Comparison of ENCODE assay signal across 9 mouse cellular contexts in genomic region chr4:126113943-126114342, GRCm38 (mm10). TPM values are rescaled to one million over a fixed set of nuclear protein-coding genes. Genes with fewer than 3 reads are reported as not detected.
DNase-seq lines count a peak whose midpoint lies in the region; ATAC-seq and TF ChIP-seq lines count a peak whose summit lies in the region.
"Had no signal": no experiment of that assay in that cellular context is flagged by ENCODE, and none has a peak within 500 bp of the region (broad histone marks: within the 10 kb centered on the region; RNA-seq: fewer than 3 reads in every experiment).

No protein-coding gene starts in this region.

- no peak overlapping the region for H3K9ac ChIP-seq in hindbrain, embryonic 11.5 days (ENCODE audit: low read depth, low read length)
- H3K9ac ChIP-seq in hindbrain, embryonic 12.5 days: no peak overlapping the region
- H3K9ac ChIP-seq in CH12.LX (ENCODE audit: insufficient read depth, low read depth): no peak overlapping the region
- H3K9ac ChIP-seq in liver, embryonic 15.5 days: no peak overlapping the region
- H3K9ac ChIP-seq: limb, embryonic 13.5 days had no signal

- ATAC-seq in hindbrain, embryonic 11.5 days (ENCODE audit: low FRiP score): no peak
- ATAC-seq in hindbrain, embryonic 12.5 days (ENCODE audit: low FRiP score): no peak
- peak; percentile 30 for ATAC-seq in granulocyte monocyte progenitor cell, adult 5-6 weeks (replicated peaks; ENCODE audit: poor library complexity, severe bottlenecking)
- ATAC-seq in liver, embryonic 15.5 days (ENCODE audit: insufficient read depth): 0 out of 2 replicates have a peak, but pooled peaks have one; percentile 38

- H3K4me3 ChIP-seq in hindbrain, embryonic 11.5 days (ENCODE audit: low read depth, low read length): no peak overlapping the region
- no peak overlapping the region for H3K4me3 ChIP-seq in hindbrain, embryonic 12.5 days
- no peak overlapping the region for H3K4me3 ChIP-seq in CH12.LX (replicated peaks in 1 of 3; ENCODE audit: low read depth in 2 of 3, low read length in 2 of 3, poor library complexity in 1 of 3)
- H3K4me3 ChIP-seq in liver, embryonic 15.5 days (replicated peaks): no peak overlapping the region
- H3K4me3 ChIP-seq: limb, embryonic 13.5 days had no signal

- H3K79me2 ChIP-seq in CH12.LX (replicated peaks; ENCODE audit: control insufficient read depth, extremely low read depth, insufficient read depth, poor library complexity, severe bottlenecking): peaks cover 21% of the 10 kb centered on the region

- peak; percentile 59 for TF ChIP-seq RAD21 in CH12.LX (IDR thresholded peaks at IDR 0.05; ENCODE audit: low read depth, low read length)

- H3K27me3 ChIP-seq in hindbrain, embryonic 11.5 days (ENCODE audit: control insufficient read depth, insufficient read depth, low read length): no peaks in the 10 kb centered on the region
- H3K27me3 ChIP-seq in hindbrain, embryonic 12.5 days: no peaks in the 10 kb centered on the region
- no peaks in the 10 kb centered on the region for H3K27me3 ChIP-seq in CH12.LX (replicated peaks)
- H3K27me3 ChIP-seq in liver, embryonic 15.5 days: no peaks in the 10 kb centered on the region
- H3K27me3 ChIP-seq: limb, embryonic 13.5 days had no signal

- no peak for TF ChIP-seq EP300 in CH12.LX (IDR thresholded peaks at IDR 0.05; ENCODE audit: low read length)

- H3K36me3 ChIP-seq in hindbrain, embryonic 11.5 days (ENCODE audit: control insufficient read depth, insufficient read depth, low read length): no peaks in the 10 kb centered on the region
- 0 out of 2 replicates have a peak, but pooled peaks cover 9% of the 10 kb centered on the region for H3K36me3 ChIP-seq in hindbrain, embryonic 12.5 days
- H3K36me3 ChIP-seq in CH12.LX (replicated peaks in 1 of 2; ENCODE audit: control insufficient read depth in 1 of 2, insufficient read depth in 1 of 2, low read length in 1 of 2): peaks cover 37 to 60% of the 10 kb centered on the region in 2 experiments
- no peaks in the 10 kb centered on the region; the same call in 1 of the 2 replicates for H3K36me3 ChIP-seq in liver, embryonic 15.5 days (replicated peaks)

- H3K4me1 ChIP-seq in hindbrain, embryonic 11.5 days (replicated peaks; ENCODE audit: control insufficient read depth, insufficient read depth, low read length): peaks cover 12% of the 10 kb centered on the region
- H3K4me1 ChIP-seq in hindbrain, embryonic 12.5 days: peaks cover 42% of the 10 kb centered on the region
- peaks cover 15 to 52% of the 10 kb centered on the region in 2 experiments for H3K4me1 ChIP-seq in CH12.LX (ENCODE audit: control insufficient read depth in 1 of 2, insufficient read depth in 2 of 2)
- H3K4me1 ChIP-seq in liver, embryonic 15.5 days (replicated peaks): peaks cover 56% of the 10 kb centered on the region

- dilution Hi-C loops in CH12.LX (cut with MboI; ENCODE audit: extremely low pct_ligation_motif_present, extremely low pct_unique_long_range_greater_than_20kb, low sequenced_read_pairs): no loop called here

- in situ Hi-C loops in CH12.LX (cut with MboI; ENCODE audit: low pct_ligation_motif_present, low pct_unique_long_range_greater_than_20kb, low sequenced_read_pairs): loop anchor here (5.0 kb wide), 1 partner anchor 37 kb away; no protein-coding TSS in a partner anchor

- TF ChIP-seq POLR2A in CH12.LX (IDR thresholded peaks at IDR 0.05; ENCODE audit: low read depth, low read length): no peak

- peak; percentile 67 for DNase-seq in hindbrain, embryonic 11.5 days (ENCODE audit: low spot score)
- DNase-seq in CH12.LX (ENCODE audit: extremely low read depth): peak; percentile 47
- peak; percentile 71 for DNase-seq in cerebellum, adult 11-12 months
- DNase-seq in retina, postnatal 7 days (ENCODE audit: low read depth, low spot score): peak; percentile 38
- DNase-seq in frontal cortex, postnatal 14 days (ENCODE audit: low spot score in 2 of 2): no peak

- H3K27ac ChIP-seq in hindbrain, embryonic 11.5 days (ENCODE audit: low read depth, low read length): no peak overlapping the region
- H3K27ac ChIP-seq in hindbrain, embryonic 12.5 days: no peak overlapping the region
- no peak overlapping the region for H3K27ac ChIP-seq in CH12.LX (ENCODE audit: insufficient read depth, low read depth)
- no peak overlapping the region for H3K27ac ChIP-seq in liver, embryonic 15.5 days (replicated peaks)
- H3K27ac ChIP-seq: limb, embryonic 13.5 days had no signal

- no peak overlapping the region for H3K4me2 ChIP-seq in hindbrain, embryonic 11.5 days (replicated peaks; ENCODE audit: low read depth, low read length)
- H3K4me2 ChIP-seq in hindbrain, embryonic 12.5 days (replicated peaks): no peak overlapping the region
- H3K4me2 ChIP-seq in CH12.LX (ENCODE audit: insufficient read depth, low read depth, poor library complexity, severe bottlenecking): no peak overlapping the region
- no peak overlapping the region for H3K4me2 ChIP-seq in liver, embryonic 15.5 days
- H3K4me2 ChIP-seq: limb, embryonic 13.5 days had no signal

- no peaks in the 10 kb centered on the region for H3K9me3 ChIP-seq in hindbrain, embryonic 11.5 days (ENCODE audit: control insufficient read depth, low read length)
- no peaks in the 10 kb centered on the region for H3K9me3 ChIP-seq in hindbrain, embryonic 12.5 days (replicated peaks)
- no peaks in the 10 kb centered on the region for H3K9me3 ChIP-seq in CH12.LX (replicated peaks; ENCODE audit: low read length)
- no peaks in the 10 kb centered on the region for H3K9me3 ChIP-seq in liver, embryonic 15.5 days (replicated peaks)
- H3K9me3 ChIP-seq: limb, embryonic 13.5 days had no signal

- TF ChIP-seq CTCF in CH12.LX (conservative IDR thresholded peaks at IDR 0.05 in 1 of 2, IDR thresholded peaks at IDR 0.05 in 1 of 2; ENCODE audit: low read depth in 2 of 2, low read length in 2 of 2): peak in 1 of 2 experiments; percentile 69; a peak in 2 of 4 replicates

- 25% methylated on average over 6 of the region's 6 CpGs for WGBS in hindbrain, embryonic 11.5 days
- 18% methylated on average over 6 of the region's 6 CpGs for WGBS in hindbrain, embryonic 12.5 days
- WGBS in liver, embryonic 15.5 days (ENCODE audit: insufficient replicate concordance): 4% methylated on average over 6 of the region's 6 CpGs

TF ChIP-seq in CH12.LX, 34 proteins besides CTCF, POLR2A, EP300 and RAD21 (continues in another document):
- no peak for TF ChIP-seq NRF1 (IDR thresholded peaks at IDR 0.05; ENCODE audit: low read depth, low read length)
- peak; percentile 67 for TF ChIP-seq SMC3 (IDR thresholded peaks at IDR 0.05; ENCODE audit: low read depth, low read length)

RNA-seq across cellular contexts. Expression of gene Stk40, which starts 10.2 kb away (rescaled TPM):
- polyA plus RNA-seq in hindbrain, embryonic 11.5 days (2014; fragmentation: Nextera tagmentation; extraction: Ambion mirVana): 19.0 and 26.0 TPM in 2 replicates
- 49.4 and 51.0 TPM in 2 replicates for polyA plus RNA-seq in hindbrain, embryonic 12.5 days (2016; fragmentation: Nextera tagmentation; extraction: Ambion mirVana)
- 12.0 and 16.4 TPM in 2 replicates for total RNA-seq in CH12.LX (2012; rRNA removed)
- total RNA-seq in CH12.LX (2014; rRNA removed): 6.4 and 8.6 TPM in 2 replicates
- polyA plus RNA-seq in CH12.LX (2012; ENCODE audit: insufficient read length, low read depth): 30.4 and 33.0 TPM in 2 replicates
- 5.9 and 6.3 TPM in 2 replicates for total RNA-seq in granulocyte monocyte progenitor cell, adult 5-6 weeks (2014; fragmentation: Nextera tagmentation)
- total RNA-seq in granulocyte monocyte progenitor cell, adult 5-6 weeks (2017): 2.9 and 3.6 TPM in 2 replicates
- polyA plus RNA-seq in liver, embryonic 15.5 days (2015; fragmentation: Nextera tagmentation; extraction: Ambion mirVana): 13.1 and 15.5 TPM in 2 replicates

RNA-seq across cellular contexts. Expression of gene Lsm10, which starts 17.5 kb away (rescaled TPM):
- polyA plus RNA-seq in hindbrain, embryonic 11.5 days (2014; fragmentation: Nextera tagmentation; extraction: Ambion mirVana): 44.1 and 45.5 TPM in 2 replicates
- polyA plus RNA-seq in hindbrain, embryonic 12.5 days (2016; fragmentation: Nextera tagmentation; extraction: Ambion mirVana): 37.7 and 39.6 TPM in 2 replicates
- total RNA-seq in CH12.LX (2012; rRNA removed): 48.4 and 52.1 TPM in 2 replicates
- total RNA-seq in CH12.LX (2014; rRNA removed): 54.1 and 63.9 TPM in 2 replicates
- polyA plus RNA-seq in CH12.LX (2012; ENCODE audit: insufficient read length, low read depth): 38.1 and 49.2 TPM in 2 replicates
- 14.2 and 23.0 TPM in 2 replicates for total RNA-seq in granulocyte monocyte progenitor cell, adult 5-6 weeks (2014; fragmentation: Nextera tagmentation)
- total RNA-seq in granulocyte monocyte progenitor cell, adult 5-6 weeks (2017): 10.9 and 12.5 TPM in 2 replicates
- polyA plus RNA-seq in liver, embryonic 15.5 days (2015; fragmentation: Nextera tagmentation; extraction: Ambion mirVana): 25.5 and 26.7 TPM in 2 replicates

RNA-seq across cellular contexts. Expression of gene Eva1b, which starts 33.6 kb away (rescaled TPM):
- 33.1 and 36.0 TPM in 2 replicates for polyA plus RNA-seq in hindbrain, embryonic 11.5 days (2014; fragmentation: Nextera tagmentation; extraction: Ambion mirVana)
- polyA plus RNA-seq in hindbrain, embryonic 12.5 days (2016; fragmentation: Nextera tagmentation; extraction: Ambion mirVana): 35.4 and 40.0 TPM in 2 replicates
- 3.5 and 4.3 TPM in 2 replicates for total RNA-seq in CH12.LX (2012; rRNA removed)
- 0.97 and 1.3 TPM in 2 replicates for total RNA-seq in CH12.LX (2014; rRNA removed)
- 0.93 and 1.3 TPM in 2 replicates for polyA plus RNA-seq in CH12.LX (2012; ENCODE audit: insufficient read length, low read depth)
- total RNA-seq in granulocyte monocyte progenitor cell, adult 5-6 weeks (2014; fragmentation: Nextera tagmentation): 0.73 and 1.1 TPM in 2 replicates
- total RNA-seq in granulocyte monocyte progenitor cell, adult 5-6 weeks (2017): 1.0 and 2.4 TPM in 2 replicates
- 12.5 and 14.0 TPM in 2 replicates for polyA plus RNA-seq in liver, embryonic 15.5 days (2015; fragmentation: Nextera tagmentation; extraction: Ambion mirVana)

RNA-seq across cellular contexts. Expression of gene Sh3d21, which starts 49.3 kb away (rescaled TPM):
- 2.0 and 2.7 TPM in 2 replicates for polyA plus RNA-seq in hindbrain, embryonic 11.5 days (2014; fragmentation: Nextera tagmentation; extraction: Ambion mirVana)
- 3.7 and 5.3 TPM in 2 replicates for polyA plus RNA-seq in hindbrain, embryonic 12.5 days (2016; fragmentation: Nextera tagmentation; extraction: Ambion mirVana)
- total RNA-seq in CH12.LX (2012; rRNA removed) (0.21 and 0.25 TPM in 2 replicates), CH12.LX (2014; rRNA removed) (0.35 and 0.36 TPM in 2 replicates)
- polyA plus RNA-seq in CH12.LX (2012; ENCODE audit: insufficient read length, low read depth): 0.46 and 0.52 TPM in 2 replicates
- 0.15 and 1.5 TPM in 2 replicates for total RNA-seq in granulocyte monocyte progenitor cell, adult 5-6 weeks (2014; fragmentation: Nextera tagmentation)
- total RNA-seq in granulocyte monocyte progenitor cell, adult 5-6 weeks (2017): 0.36 and 0.39 TPM in 2 replicates
- 1.4 and 1.6 TPM in 2 replicates for polyA plus RNA-seq in liver, embryonic 15.5 days (2015; fragmentation: Nextera tagmentation; extraction: Ambion mirVana)

RNA-seq across cellular contexts. Expression of gene Oscp1, which starts 55.6 kb away (rescaled TPM):
- 26.4 and 27.1 TPM in 2 replicates for polyA plus RNA-seq in hindbrain, embryonic 11.5 days (2014; fragmentation: Nextera tagmentation; extraction: Ambion mirVana)
- 23.5 and 25.0 TPM in 2 replicates for polyA plus RNA-seq in hindbrain, embryonic 12.5 days (2016; fragmentation: Nextera tagmentation; extraction: Ambion mirVana)
- total RNA-seq in CH12.LX (2012; rRNA removed) (6.7 and 8.3 TPM in 2 replicates), CH12.LX (2014; rRNA removed) (3.9 and 5.8 TPM in 2 replicates)
- polyA plus RNA-seq in CH12.LX (2012; ENCODE audit: insufficient read length, low read depth): 5.0 and 6.0 TPM in 2 replicates
- total RNA-seq in granulocyte monocyte progenitor cell, adult 5-6 weeks (2014; fragmentation: Nextera tagmentation): 4.6 and 12.2 TPM in 2 replicates
- 4.4 and 20.5 TPM in 2 replicates for total RNA-seq in granulocyte monocyte progenitor cell, adult 5-6 weeks (2017)
- polyA plus RNA-seq in liver, embryonic 15.5 days (2015; fragmentation: Nextera tagmentation; extraction: Ambion mirVana): 1.6 and 1.9 TPM in 2 replicates

Comparison
In these comparisons a context has a peak if more than half of its experiments do, and no peak if none do; other contexts are left out.
1. ATAC-seq: peak in granulocyte monocyte progenitor cell, adult 5-6 weeks (single experiment) and liver, embryonic 15.5 days (single experiment); none in hindbrain, embryonic 11.5 days (single experiment) and hindbrain, embryonic 12.5 days (single experiment).
2. DNase-seq: peak in hindbrain, embryonic 11.5 days (single experiment), CH12.LX (single experiment), cerebellum, adult 11-12 months (single experiment) and retina, postnatal 7 days (single experiment); none in frontal cortex, postnatal 14 days (0 of 2).